In genomic region chr17:80969643-80970619, GRCm38 (mm10) we compare ENCODE assay signal across 7 mouse cellular contexts. TPM values are rescaled to one million over a fixed set of nuclear protein-coding genes. Genes with fewer than 3 reads are reported as not detected.
DNase-seq lines count a peak whose midpoint lies in the region; ATAC-seq and TF ChIP-seq lines count a peak whose summit lies in the region.

No protein-coding gene starts in this region.

- no peaks in the 10 kb centered on the region for H3K27me3 ChIP-seq in forebrain, embryonic 12.5 days
- no peaks in the 10 kb centered on the region for H3K27me3 ChIP-seq in hindbrain, embryonic 13.5 days
- no peaks in the 10 kb centered on the region for H3K27me3 ChIP-seq in lung, postnatal 0 days (replicated peaks; ENCODE audit: insufficient read depth, low read length)

- H3K36me3 ChIP-seq in forebrain, embryonic 12.5 days (replicated peaks) = peaks cover 5% of the 10 kb centered on the region; the same call in 1 of the 2 replicates
- no peaks in the 10 kb centered on the region for H3K36me3 ChIP-seq in hindbrain, embryonic 13.5 days
- H3K36me3 ChIP-seq in lung, postnatal 0 days (ENCODE audit: insufficient read depth, low read length) = no peaks in the 10 kb centered on the region

- TF ChIP-seq EP300 in lung, postnatal 0 days (IDR thresholded peaks at IDR 0.05) = no peak

- peak; percentile 28 for DNase-seq in ZHBTc4 (ENCODE audit: low read depth, low spot score)
- DNase-seq in cerebellum, adult 11-12 months = peak; percentile 80
- no peak for DNase-seq in lung, postnatal 0 days (ENCODE audit: low spot score)
- DNase-seq in right cerebral cortex, postnatal 10 days (ENCODE audit: low spot score in 2 of 2) = peak; percentile 87 to 90
- no peak for DNase-seq in spleen, postnatal 14 days (ENCODE audit: low spot score in 2 of 2)

- no peaks in the 10 kb centered on the region for H3K9me3 ChIP-seq in forebrain, embryonic 12.5 days
- H3K9me3 ChIP-seq in hindbrain, embryonic 13.5 days = no peaks in the 10 kb centered on the region
- H3K9me3 ChIP-seq in lung, postnatal 0 days (ENCODE audit: low read length) = no peaks in the 10 kb centered on the region

- peak overlapping the region; percentile 74 for H3K27ac ChIP-seq in forebrain, embryonic 12.5 days
- H3K27ac ChIP-seq in hindbrain, embryonic 13.5 days = peak overlapping the region; percentile 84
- H3K27ac ChIP-seq in lung, postnatal 0 days (ENCODE audit: low read length) = no peak overlapping the region

- no peak for TF ChIP-seq CTCF in lung, postnatal 0 days (IDR thresholded peaks at IDR 0.05)

- peaks cover 33% of the 10 kb centered on the region for H3K4me1 ChIP-seq in forebrain, embryonic 12.5 days
- peaks cover 47% of the 10 kb centered on the region for H3K4me1 ChIP-seq in hindbrain, embryonic 13.5 days (replicated peaks)
- H3K4me1 ChIP-seq in lung, postnatal 0 days (ENCODE audit: insufficient read depth, low read depth, low read length) = 0 out of 2 replicates have a peak, but pooled peaks cover 4% of the 10 kb centered on the region

- no peak overlapping the region for H3K9ac ChIP-seq in forebrain, embryonic 12.5 days
- H3K9ac ChIP-seq in hindbrain, embryonic 13.5 days = peak overlapping the region; percentile 36
- H3K9ac ChIP-seq in lung, postnatal 0 days (replicated peaks; ENCODE audit: low read depth) = no peak overlapping the region

- no peak overlapping the region for H3K4me3 ChIP-seq in forebrain, embryonic 12.5 days (replicated peaks)
- H3K4me3 ChIP-seq in hindbrain, embryonic 13.5 days = no peak overlapping the region
- no peak overlapping the region for H3K4me3 ChIP-seq in lung, postnatal 0 days (ENCODE audit: low read depth, low read length)

- peak; percentile 91 for ATAC-seq in forebrain, embryonic 12.5 days (ENCODE audit: low FRiP score)
- peak; percentile 87 for ATAC-seq in hindbrain, embryonic 13.5 days (ENCODE audit: low FRiP score)
- peak; percentile 54 for ATAC-seq in lung, postnatal 0 days

- peak overlapping the region; percentile 15 for H3K4me2 ChIP-seq in forebrain, embryonic 12.5 days
- peak overlapping the region; percentile 30 for H3K4me2 ChIP-seq in hindbrain, embryonic 13.5 days
- no peak overlapping the region for H3K4me2 ChIP-seq in lung, postnatal 0 days (replicated peaks; ENCODE audit: low read depth, low read length)

- WGBS in forebrain, embryonic 12.5 days = 44% methylated on average over 18 of the region's 18 CpGs
- 36% methylated on average over 18 of the region's 18 CpGs for WGBS in hindbrain, embryonic 13.5 days
- WGBS in lung, postnatal 0 days = 46% methylated on average over 17 of the region's 18 CpGs

RNA-seq across cellular contexts. Expression of gene Tmem178, which starts 25.5 kb away (rescaled TPM):
- 23.9 and 24.1 TPM in 2 replicates for polyA plus RNA-seq in forebrain, embryonic 12.5 days (2016; fragmentation: Nextera tagmentation; extraction: Ambion mirVana)
- 31.8 and 35.4 TPM in 2 replicates for polyA plus RNA-seq in hindbrain, embryonic 13.5 days (2015; fragmentation: Nextera tagmentation; extraction: Ambion mirVana)
- polyA plus RNA-seq in lung, postnatal 0 days (2015; fragmentation: Nextera tagmentation; extraction: Ambion mirVana) = 21.6 and 23.1 TPM in 2 replicates

Comparison
In these comparisons a context has a peak if more than half of its experiments do, and no peak if none do; other contexts are left out.
1. DNase-seq: peak in ZHBTc4 (single experiment), cerebellum, adult 11-12 months (single experiment) and right cerebral cortex, postnatal 10 days (2 of 2); none in lung, postnatal 0 days (single experiment) and spleen, postnatal 14 days (0 of 2).
2. Peak in every context shown above with its lines, with median percentiles within 50 percentile points of each other: ATAC-seq.